Mouse (Mus musculus) megakaryocyte-erythroid progenitor cell, adult 5-6 weeks (primary cell): ENCODE measurements around the gene Dnm3. TPM values are rescaled to one million over a fixed set of nuclear protein-coding genes. Genes with fewer than 3 reads are reported as not detected.

Source experiments
- ATAC-seq: replicated peaks from 2 replicates; pipeline ENCODE4 v1.8.0; 2016; ENCODE audit warnings: mild to moderate bottlenecking, inconsistent platforms; ENCODE audit not compliant: severe bottlenecking, poor library complexity, low FRiP score, low TSS enrichment
- total RNA-seq, 2 experiments: library from RNA; stranded (forward) in 1 of 2; stranded (reverse) in 1 of 2; fragments of 200-1000, 215-1000 nt in 1 of 2; fragments of >200 nt in 1 of 2; fragmentation: Nextera tagmentation in 1 of 2; gene quantifications; 2 replicates each; pipeline ENCODE4 v1.2.3; 2014 to 2017

Gene Dnm3
- total RNA-seq, 2 experiments from 2014 or later, result 0.37 TPM; not detected in 1

- peak; percentile 88 for ATAC-seq
Measured at GRCm38 (mm10) chr1:161962465-161963377, 515.1 kb downstream of the Dnm3 start.

GRCm38 (mm10) chr1:161957964-161958950 is 519.6 kb downstream of the Dnm3 start:
- no peak for ATAC-seq

GRCm38 (mm10) chr1:161955846-161956245 is 522.0 kb downstream of the Dnm3 start:
- ATAC-seq, result no peak; the same call in 1 of the 2 replicates

- no peak for ATAC-seq
Measured at GRCm38 (mm10) chr1:161952599-161952998, 525.2 kb downstream of the Dnm3 start.

- no peak for ATAC-seq
Measured at GRCm38 (mm10) chr1:161951009-161951779, 526.6 kb downstream of the Dnm3 start.

- no peak for ATAC-seq
Measured at GRCm38 (mm10) chr1:161942082-161942481, 535.8 kb downstream of the Dnm3 start.

Other genes with a start within 250 kb of the Dnm3 start
- gene Mettl13, start 70.5 kb upstream of the Dnm3 start, total RNA-seq (2014; fragmentation: Nextera tagmentation), result 17.3 and 22.4 TPM in 2 replicates
- gene Mettl13, start 70.5 kb upstream of the Dnm3 start, total RNA-seq (2017), result 24.9 and 29.0 TPM in 2 replicates
- gene Vamp4, start 92.5 kb upstream of the Dnm3 start, total RNA-seq (2014; fragmentation: Nextera tagmentation), result 13.2 and 15.5 TPM in 2 replicates
- gene Vamp4, start 92.5 kb upstream of the Dnm3 start, total RNA-seq (2017), result 15.9 and 19.2 TPM in 2 replicates
- gene Myoc, start 161.1 kb upstream of the Dnm3 start, total RNA-seq (2014; fragmentation: Nextera tagmentation), result not detected in 2 replicates
- gene Myoc, start 161.1 kb upstream of the Dnm3 start, total RNA-seq (2017), result not detected in 2 replicates
- not detected in 2 replicates for gene Myocos, start 180.2 kb upstream of the Dnm3 start, total RNA-seq (2014; fragmentation: Nextera tagmentation)
- not detected in 2 replicates for gene Myocos, start 180.2 kb upstream of the Dnm3 start, total RNA-seq (2017)